Mouse (Mus musculus) left cerebral cortex, adult 6 months (tissue): ENCODE results near the gene Zfp872. TPM values are rescaled to one million over a fixed set of nuclear protein-coding genes. Genes with fewer than 3 reads are reported as not detected.

Experiments
- long read RNA-seq, 2 experiments: library from polyadenylated mRNA; unstranded; transcript quantifications; one replicate each; pipeline ENCODE4 v2.0.0; 2019 to 2020
- polyA plus RNA-seq: library from polyadenylated mRNA; unstranded; fragments of <200 nt; fragmentation: Nextera tagmentation; gene quantifications from 2 replicates; pipeline ENCODE4 v1.2.3, GENCODE M21; 2021

Zfp872 gene
- polyA plus RNA-seq, result 0.06 TPM in 1 of 2 replicates, not detected in the other
- long read RNA-seq, experiment 1, partial matches to known transcripts, result 0 of 1 reads
- long read RNA-seq, experiment 1, other reads (novel, unspliced or antisense), result 0 of 1 reads
- long read RNA-seq, experiment 2, result 0 reads

GRCm38 (mm10) chr9:22188025-22188611, at the start of gene Zfp872:
Zfp872 (plus strand) TSS chr9:22188090.

DNA sequence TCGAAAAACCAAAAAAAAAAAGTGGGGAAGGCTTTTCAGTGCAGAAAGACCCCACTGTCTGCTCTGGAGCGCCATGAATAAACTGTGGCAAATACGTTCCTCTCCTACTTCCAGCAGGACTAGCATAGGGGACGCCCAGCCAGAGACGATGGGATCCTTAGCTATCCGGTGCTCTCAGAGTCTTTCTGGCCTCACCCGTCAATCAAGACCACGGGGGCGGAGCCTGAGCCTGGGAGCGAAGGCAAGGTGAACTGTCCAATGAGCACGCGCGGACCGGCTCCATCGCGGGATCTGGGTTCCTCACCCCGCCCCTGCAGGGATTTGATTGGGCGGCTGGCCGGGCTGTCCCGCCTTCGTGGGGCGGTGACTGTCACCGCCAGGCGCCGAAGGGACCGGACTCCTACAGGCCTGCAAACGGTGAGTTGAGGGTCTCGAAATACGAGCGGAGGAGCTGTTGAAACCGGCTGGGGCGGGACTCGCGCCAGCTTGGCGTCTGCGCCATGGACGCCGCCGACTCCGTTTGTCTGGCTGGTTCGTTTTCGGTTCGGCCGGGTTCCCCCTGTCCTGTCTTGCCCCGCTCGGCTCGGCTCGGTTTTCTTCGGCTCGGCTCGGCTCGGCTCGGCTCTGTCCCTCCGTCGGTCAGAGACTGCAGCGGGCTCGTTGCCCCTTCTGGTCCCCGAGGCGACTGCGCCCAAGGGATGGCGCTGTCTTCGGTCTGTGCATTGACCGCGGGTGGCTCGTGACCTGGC, 31.2 kb upstream of the Zfp872 start, which contains the start of gene Pigyl:
Pigyl (plus strand) TSS at position 350 of the 749 bp plus-strand sequence.

DNA sequence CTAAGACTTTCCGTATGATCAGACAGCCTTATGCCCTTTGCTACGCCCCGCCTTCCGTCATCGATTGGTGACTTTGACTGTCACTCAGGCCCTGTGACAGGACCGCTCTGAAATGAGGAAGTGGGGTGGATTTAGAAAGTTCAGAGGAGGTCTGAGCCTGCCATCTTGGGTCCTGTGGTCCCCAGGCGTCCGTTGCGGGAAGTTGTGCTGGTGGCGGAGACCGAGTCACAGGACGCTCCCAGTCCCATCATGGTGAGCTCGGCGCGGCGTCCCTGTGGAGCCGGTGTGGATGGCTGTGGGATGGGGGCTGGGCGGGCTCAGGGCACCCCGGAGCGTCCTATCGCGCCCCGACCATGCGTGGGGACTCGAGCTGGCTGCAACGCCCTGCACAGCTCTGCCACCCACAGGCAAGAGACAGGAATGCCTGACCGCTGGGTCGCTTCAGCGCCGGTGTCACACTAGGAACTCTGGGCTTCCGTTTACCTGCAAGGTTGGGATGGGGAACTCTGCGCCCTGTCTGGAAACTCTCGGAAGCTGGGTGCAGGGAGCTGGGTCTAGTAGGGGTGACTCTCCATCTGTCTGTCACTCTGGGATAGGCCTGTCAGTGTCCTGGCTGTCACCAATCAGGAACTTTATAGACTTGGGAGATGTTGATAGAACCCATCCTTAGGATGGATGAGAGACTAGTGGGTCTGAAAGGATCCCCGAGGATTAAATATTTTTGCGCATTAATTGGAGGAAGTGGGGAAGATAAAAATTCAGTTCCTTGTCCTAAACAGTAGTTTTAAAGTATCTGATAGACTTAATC, 37.9 kb downstream of the Zfp872 start, which contains the start of gene Zfp809:
Zfp809 (plus strand) TSS at position 134 of the 808 bp plus-strand sequence.

Other genes starting within 250 kb of the Zfp872 start
- gene Swsap1, start 232.3 kb upstream of the Zfp872 start, polyA plus RNA-seq, result 6.2 and 17.7 TPM in 2 replicates
- 16.7 and 18.2 TPM in 2 replicates for gene Epor, start 224.6 kb upstream of the Zfp872 start, polyA plus RNA-seq
- gene Rgl3, start 198.6 kb upstream of the Zfp872 start, polyA plus RNA-seq, result 1.0 and 1.5 TPM in 2 replicates
- 2.7 TPM in 2 replicates for gene Ccdc151, start 185.5 kb upstream of the Zfp872 start, polyA plus RNA-seq
- gene Prkcsh, start 185.3 kb upstream of the Zfp872 start, polyA plus RNA-seq, result 24.2 and 25.2 TPM in 2 replicates
- 21.2 and 23.5 TPM in 2 replicates for gene Elavl3, start 136.1 kb upstream of the Zfp872 start, polyA plus RNA-seq
- not detected in 2 replicates for gene Gm49318, start 116.8 kb upstream of the Zfp872 start, polyA plus RNA-seq
- 3.5 and 4.6 TPM in 2 replicates for gene Zfp653, start 116.7 kb upstream of the Zfp872 start, polyA plus RNA-seq
- 51.1 and 51.8 TPM in 2 replicates for gene Ecsit, start 102.7 kb upstream of the Zfp872 start, polyA plus RNA-seq
- gene Cnn1, start 88.9 kb upstream of the Zfp872 start, polyA plus RNA-seq, result 0.49 and 0.67 TPM in 2 replicates
- gene Elof1, start 70.9 kb upstream of the Zfp872 start, polyA plus RNA-seq, result 175 and 193 TPM in 2 replicates
- 0.21 and 0.39 TPM in 2 replicates for gene Acp5, start 52.4 kb upstream of the Zfp872 start, polyA plus RNA-seq
- 173 and 183 TPM in 2 replicates for gene Pigyl, start 31.2 kb upstream of the Zfp872 start, polyA plus RNA-seq
- 11.1 and 12.7 TPM in 2 replicates for gene Zfp809, start 37.6 kb downstream of the Zfp872 start, polyA plus RNA-seq
- 1.9 and 3.0 TPM in 2 replicates for gene Zfp599, start 71.8 kb downstream of the Zfp872 start, polyA plus RNA-seq
- 8.4 and 11.9 TPM in 2 replicates for gene Zfp810, start 119.6 kb downstream of the Zfp872 start, polyA plus RNA-seq
- gene Anln, start 201.1 kb downstream of the Zfp872 start, polyA plus RNA-seq, result 4.6 and 6.8 TPM in 2 replicates
- gene 9530077C05Rik, start 223.4 kb downstream of the Zfp872 start, polyA plus RNA-seq, result 6.6 and 8.0 TPM in 2 replicates